Mouse (Mus musculus): ENCODE measurements around the gene Pkd1. TPM values are rescaled to one million over a fixed set of nuclear protein-coding genes. Genes with fewer than 3 reads are reported as not detected.

Pkd1 gene
- total and polyA plus RNA-seq, 2 experiments from 2014 or later = 7.1 to 57.5 TPM

DNA sequence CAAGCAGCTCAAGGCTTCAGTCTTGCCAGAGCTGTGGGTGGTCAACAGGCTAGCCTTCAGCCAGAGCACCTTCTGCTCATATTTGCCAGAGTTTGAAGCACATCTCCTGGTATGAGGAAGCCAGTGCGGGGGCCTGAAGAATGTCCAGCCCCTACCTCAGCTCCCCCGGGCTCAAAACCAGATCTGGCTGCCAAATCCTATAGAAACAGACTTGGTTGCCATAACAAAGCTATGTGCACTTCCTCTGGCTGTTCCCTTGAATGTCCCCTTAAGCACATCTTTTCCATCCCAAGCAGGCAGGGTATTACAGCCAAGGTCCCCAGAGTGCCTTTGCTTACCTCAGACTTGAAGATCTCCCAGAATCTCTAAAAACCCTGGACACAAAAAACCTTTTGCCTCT is 24.9 kb upstream of the Pkd1 start:
- 0 out of 2 replicates have a peak, but pooled peaks cover 3% of the 10 kb centered on the region for H3K36me3 ChIP-seq (replicated peaks; ENCODE audit: control insufficient read depth, insufficient read depth, low read length)
- peak overlapping the region; percentile 58 for H3K27ac ChIP-seq (ENCODE audit: low read depth)
- DNase-seq (ENCODE audit: low spot score) (peak; percentile 67), ATAC-seq (ENCODE audit: insufficient read depth, low read depth) (no peak)
- H3K4me3 ChIP-seq (ENCODE audit: low read depth, low read length) = no peak overlapping the region
- H3K9ac ChIP-seq (replicated peaks; ENCODE audit: low read depth, low read length) = 0 out of 2 replicates have a peak overlapping the region, but pooled peaks have one; percentile 13
- H3K27me3 ChIP-seq (ENCODE audit: control insufficient read depth, insufficient read depth, low read length) = no peaks in the 10 kb centered on the region
- no peaks in the 10 kb centered on the region for H3K9me3 ChIP-seq (replicated peaks; ENCODE audit: control insufficient read depth, low read length)
- H3K4me2 ChIP-seq (ENCODE audit: low read depth, low read length) = no peak overlapping the region; the same call in 1 of the 2 replicates
- no peak for TF ChIP-seq CTCF (IDR thresholded peaks at IDR 0.05; ENCODE audit: low read depth)
- TF ChIP-seq EP300 (IDR thresholded peaks at IDR 0.05; ENCODE audit: low read depth) = no peak
- 27% methylated on average over 2 of the region's 2 CpGs for WGBS
- H3K4me1 ChIP-seq (ENCODE audit: control insufficient read depth, insufficient read depth) = peaks cover 16% of the 10 kb centered on the region

DNA sequence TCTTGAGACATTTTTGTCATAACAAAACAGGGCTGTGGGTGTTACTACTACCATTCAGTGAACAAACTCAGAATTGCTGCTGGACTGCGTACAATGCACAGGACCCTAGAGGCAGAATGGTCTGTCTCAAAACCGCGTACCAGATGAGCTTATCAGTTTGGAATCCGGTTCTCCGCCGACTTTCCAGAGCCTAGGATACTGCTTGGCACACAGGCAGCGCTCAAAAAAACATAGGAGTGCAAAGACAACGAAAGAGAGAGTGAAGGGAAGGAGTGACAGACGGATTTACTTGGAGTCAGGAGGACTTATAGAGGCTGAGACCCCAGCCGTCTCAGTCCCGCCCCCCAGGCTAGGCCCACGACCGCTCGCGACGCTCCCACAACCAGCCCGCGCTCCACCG is 22.3 kb upstream of the Pkd1 start:
- H3K4me2 ChIP-seq (ENCODE audit: low read depth, low read length) = peak overlapping the region; percentile 59
- ATAC-seq (ENCODE audit: insufficient read depth, low read depth) = no peak
- peak overlapping the region; percentile 76 for H3K9ac ChIP-seq (replicated peaks; ENCODE audit: low read depth, low read length)
- no peak for DNase-seq (ENCODE audit: low spot score)
- no peaks in the 10 kb centered on the region for H3K9me3 ChIP-seq (replicated peaks; ENCODE audit: control insufficient read depth, low read length)
- peaks cover 18% of the 10 kb centered on the region for H3K4me1 ChIP-seq (ENCODE audit: control insufficient read depth, insufficient read depth)
- no peak for TF ChIP-seq EP300 (IDR thresholded peaks at IDR 0.05; ENCODE audit: low read depth)
- TF ChIP-seq CTCF (IDR thresholded peaks at IDR 0.05; ENCODE audit: low read depth) = no peak
- H3K4me3 ChIP-seq (ENCODE audit: low read depth, low read length) = peak overlapping the region; percentile 87
- H3K27me3 ChIP-seq (ENCODE audit: control insufficient read depth, insufficient read depth, low read length) = no peaks in the 10 kb centered on the region
- H3K27ac ChIP-seq (ENCODE audit: low read depth) = peak overlapping the region; percentile 79
- H3K36me3 ChIP-seq (replicated peaks; ENCODE audit: control insufficient read depth, insufficient read depth, low read length) = 0 out of 2 replicates have a peak, but pooled peaks cover 7% of the 10 kb centered on the region
- WGBS = 2% methylated on average over 11 of the region's 19 CpGs

DNA sequence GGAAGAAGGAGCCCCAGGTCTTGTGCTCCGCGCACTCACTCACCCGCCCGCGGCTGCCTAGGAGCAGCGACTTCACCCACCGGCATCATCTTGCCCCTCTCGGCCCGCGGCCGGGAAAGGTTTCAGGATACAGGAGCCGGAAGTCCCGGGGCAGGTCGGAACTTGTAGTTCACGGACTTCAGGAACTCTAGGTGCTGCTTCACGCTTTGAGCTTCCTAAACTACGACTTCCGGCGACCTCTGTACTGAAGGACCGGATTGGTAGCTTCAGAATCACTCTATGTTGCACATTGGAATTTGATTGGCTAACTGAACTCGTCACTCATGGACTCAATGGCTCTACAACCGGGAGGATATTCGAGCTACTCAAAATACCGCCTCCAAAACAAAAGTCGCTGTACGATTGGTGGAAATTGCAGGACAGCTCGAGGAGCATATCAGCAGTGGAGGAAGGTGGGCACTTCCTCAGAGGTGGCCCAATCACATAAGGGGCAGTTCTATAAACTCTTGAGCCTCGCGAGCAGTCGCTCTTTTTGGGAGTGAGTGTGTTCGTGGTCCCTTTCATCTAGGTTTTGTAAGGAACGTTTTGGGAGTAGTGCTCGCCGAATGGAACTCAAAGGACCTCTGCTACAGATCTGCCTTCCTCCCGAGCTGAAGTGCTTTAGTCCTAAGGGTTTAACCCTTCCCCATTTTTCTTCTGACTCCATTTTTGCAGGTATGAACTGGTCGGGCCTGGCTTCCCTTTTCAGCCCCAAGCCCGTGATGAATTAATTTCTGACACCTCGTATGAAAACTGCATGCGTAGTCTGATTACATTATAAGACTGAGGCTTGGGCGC is 21.7 kb upstream of the Pkd1 start, which contains the start of gene Traf7:
Traf7 (minus strand) TSS at position 216 of the 837 bp plus-strand sequence.
- ATAC-seq (ENCODE audit: insufficient read depth, low read depth) (peak; percentile 95), DNase-seq (ENCODE audit: low spot score) (peak; percentile 100)
- Histone ChIP-seq H3K27me3 (ENCODE audit: control insufficient read depth, insufficient read depth, low read length) (no peaks in the 10 kb centered on the region), H3K4me2 (ENCODE audit: low read depth, low read length) (peak within 1 kb of the TSS; percentile 87), H3K9me3 (replicated peaks; ENCODE audit: control insufficient read depth, low read length) (no peaks in the 10 kb centered on the region), H3K27ac (ENCODE audit: low read depth) (peak within 1 kb of the TSS; percentile 79), H3K4me3 (ENCODE audit: low read depth, low read length) (peak within 1 kb of the TSS; percentile 87), H3K4me1 (ENCODE audit: control insufficient read depth, insufficient read depth) (peaks cover 19% of the 10 kb centered on the region), H3K36me3 (replicated peaks; ENCODE audit: control insufficient read depth, insufficient read depth, low read length) (0 out of 2 replicates have a peak, but pooled peaks cover 7% of the 10 kb centered on the region), H3K9ac (replicated peaks; ENCODE audit: low read depth, low read length) (peak within 1 kb of the TSS; percentile 76)
- WGBS = under 1% methylated on average over 40 of the region's 40 CpGs
- TF ChIP-seq CTCF (IDR thresholded peaks at IDR 0.05; ENCODE audit: low read depth) (no peak), EP300 (IDR thresholded peaks at IDR 0.05; ENCODE audit: low read depth) (peak; percentile 64; the same call in 1 of the 2 replicates)

DNA sequence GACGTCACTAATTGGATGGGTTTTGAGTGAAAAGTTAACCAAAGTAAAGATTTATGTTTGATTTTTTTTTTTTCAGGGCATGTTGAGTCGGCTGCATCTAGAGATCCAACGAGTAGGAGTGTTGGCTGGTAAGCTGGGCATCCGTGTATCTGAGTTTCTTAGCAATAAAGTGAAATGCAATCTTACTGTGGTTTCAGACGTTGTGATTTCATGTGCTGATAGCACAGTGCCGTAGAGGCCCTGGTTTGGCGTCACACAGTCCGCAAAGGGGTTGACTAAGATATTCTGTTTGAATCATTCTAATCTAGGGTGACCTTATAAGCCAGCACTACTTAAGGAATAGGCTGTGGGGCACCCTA is 21.1 kb upstream of the Pkd1 start:
- under 1% methylated on average over 8 of the region's 8 CpGs for WGBS

DNA sequence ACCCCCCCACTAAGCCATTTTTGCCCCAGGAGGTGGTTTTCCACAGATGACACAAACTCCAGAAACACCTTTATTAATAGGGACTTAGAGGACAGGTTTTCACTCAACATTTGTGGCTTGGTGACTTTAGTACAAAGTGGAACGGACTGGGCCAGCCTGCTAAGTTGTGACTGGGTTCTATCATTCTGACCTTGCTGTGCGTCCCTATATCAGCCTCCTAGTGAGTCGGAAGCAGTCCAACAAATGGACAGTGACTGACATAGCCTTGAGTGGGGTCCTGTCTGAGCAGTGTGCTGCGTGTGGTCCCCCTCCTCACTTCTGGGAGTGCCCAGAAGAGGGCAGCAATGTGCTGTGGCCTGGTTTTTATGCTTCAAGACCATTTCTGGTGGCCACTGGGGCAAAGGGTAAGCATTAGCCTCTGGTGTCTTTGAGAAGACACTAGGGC is 20.6 kb upstream of the Pkd1 start:
- TF ChIP-seq EP300 (IDR thresholded peaks at IDR 0.05; ENCODE audit: low read depth) (no peak), CTCF (IDR thresholded peaks at IDR 0.05; ENCODE audit: low read depth) (peak; percentile 87)
- WGBS = 3% methylated on average over 4 of the region's 4 CpGs
- H3K27me3 ChIP-seq (ENCODE audit: control insufficient read depth, insufficient read depth, low read length) = no peaks in the 10 kb centered on the region

More for the DNA sequence above, 21.1 kb upstream of the Pkd1 start:
- no peaks in the 10 kb centered on the region for H3K27me3 ChIP-seq (ENCODE audit: control insufficient read depth, insufficient read depth, low read length)
- TF ChIP-seq CTCF (IDR thresholded peaks at IDR 0.05; ENCODE audit: low read depth) (no peak), EP300 (IDR thresholded peaks at IDR 0.05; ENCODE audit: low read depth) (no peak)
- DNase-seq (ENCODE audit: low spot score) (no peak), ATAC-seq (ENCODE audit: insufficient read depth, low read depth) (no peak)
- H3K4me3 ChIP-seq (ENCODE audit: low read depth, low read length) = peak overlapping the region; percentile 58
- H3K4me2 ChIP-seq (ENCODE audit: low read depth, low read length) = peak overlapping the region; percentile 87
- H3K4me1 ChIP-seq (ENCODE audit: control insufficient read depth, insufficient read depth) = peaks cover 24% of the 10 kb centered on the region
- H3K9me3 ChIP-seq (replicated peaks; ENCODE audit: control insufficient read depth, low read length) = no peaks in the 10 kb centered on the region
- 0 out of 2 replicates have a peak, but pooled peaks cover 7% of the 10 kb centered on the region for H3K36me3 ChIP-seq (replicated peaks; ENCODE audit: control insufficient read depth, insufficient read depth, low read length)
- H3K9ac ChIP-seq (replicated peaks; ENCODE audit: low read depth, low read length) = peak overlapping the region; percentile 64
- peak overlapping the region; percentile 77 for H3K27ac ChIP-seq (ENCODE audit: low read depth)

More for the DNA sequence above, 20.6 kb upstream of the Pkd1 start:
- peak overlapping the region; percentile 77 for H3K27ac ChIP-seq (ENCODE audit: low read depth)
- H3K4me1 ChIP-seq (ENCODE audit: control insufficient read depth, insufficient read depth) = peaks cover 24% of the 10 kb centered on the region
- H3K36me3 ChIP-seq (replicated peaks; ENCODE audit: control insufficient read depth, insufficient read depth, low read length) = 0 out of 2 replicates have a peak, but pooled peaks cover 7% of the 10 kb centered on the region
- H3K9ac ChIP-seq (replicated peaks; ENCODE audit: low read depth, low read length) = peak overlapping the region; percentile 64
- ATAC-seq (ENCODE audit: insufficient read depth, low read depth) (no peak), DNase-seq (ENCODE audit: low spot score) (no peak)
- H3K9me3 ChIP-seq (replicated peaks; ENCODE audit: control insufficient read depth, low read length) = no peaks in the 10 kb centered on the region
- H3K4me3 ChIP-seq (ENCODE audit: low read depth, low read length) = peak overlapping the region; percentile 58
- peak overlapping the region; percentile 87 for H3K4me2 ChIP-seq (ENCODE audit: low read depth, low read length)

All from heart, postnatal 0 days (tissue).